Comparison of ENCODE assay signal across 8 mouse cellular contexts in genomic region chr9:115704249-115704648, GRCm38 (mm10).
A peak's percentile ranks its signal among the peaks of the same experiment; 100 is the strongest.
DNase-seq lines count a peak whose midpoint lies in the region; ATAC-seq and TF ChIP-seq lines count a peak whose summit lies in the region.

No protein-coding gene starts in this region.

- no peak for TF ChIP-seq EP300 in liver, embryonic 14.5 days (IDR thresholded peaks at IDR 0.05; ENCODE audit: low read depth)

- no peaks in the 10 kb centered on the region for H3K27me3 ChIP-seq in liver, embryonic 14.5 days (ENCODE audit: control insufficient read depth, insufficient read depth, low read length)

- peak; percentile 87 for TF ChIP-seq CTCF in cortical plate, adult 2 months (IDR thresholded peaks at IDR 0.05; ENCODE audit: extremely low read depth, insufficient read depth, low read length)
- TF ChIP-seq CTCF in liver, embryonic 14.5 days (IDR thresholded peaks at IDR 0.05; ENCODE audit: low read depth) = peak; percentile 77

- peak; percentile 57 for DNase-seq in urinary bladder, postnatal 14 days (ENCODE audit: low spot score)
- DNase-seq in urinary bladder, adult 2 months (ENCODE audit: low spot score) = no peak
- DNase-seq in gastrocnemius, postnatal 36 days = peak; percentile 22 to 41
- DNase-seq in kidney, postnatal 36 days = peak; percentile 45 to 76
- peak in 1 of 3 experiments; percentile 10 for DNase-seq in liver, embryonic 14.5 days (ENCODE audit: low read depth in 3 of 3, low spot score in 3 of 3)
- peak; percentile 31 for DNase-seq in right cerebral cortex, adult 18-20 months
- no peak for DNase-seq in c-Kit-positive CD71-positive TER-119-positive erythroid progenitor cells, embryonic 14.5 days (ENCODE audit: low spot score)

- 31% methylated on average over 9 of the region's 9 CpGs for WGBS in liver, embryonic 14.5 days (ENCODE audit: insufficient replicate concordance)

- H3K27ac ChIP-seq in cortical plate, adult 2 months (ENCODE audit: insufficient read depth, low read length) = no peak overlapping the region
- H3K27ac ChIP-seq in liver, embryonic 14.5 days = no peak overlapping the region

- no peaks in the 10 kb centered on the region; the same call in 1 of the 2 replicates for H3K4me1 ChIP-seq in cortical plate, adult 2 months (ENCODE audit: control insufficient read depth, insufficient read depth, low read length)
- H3K4me1 ChIP-seq in liver, embryonic 14.5 days (replicated peaks; ENCODE audit: control insufficient read depth in 2 of 2, insufficient read depth in 2 of 2, low read length in 1 of 2) = peaks cover 0 to 11% of the 10 kb centered on the region in 2 experiments; a peak in 2 of 4 replicates

- TF ChIP-seq POLR2A in cortical plate, adult 2 months (IDR thresholded peaks at IDR 0.05; ENCODE audit: extremely low read depth, insufficient read depth, low read length) = no peak

- no peaks in the 10 kb centered on the region for H3K36me3 ChIP-seq in liver, embryonic 14.5 days (replicated peaks; ENCODE audit: control insufficient read depth, insufficient read depth, low read depth)

- H3K4me3 ChIP-seq in cortical plate, adult 2 months (ENCODE audit: insufficient read depth, low read length) = no peak overlapping the region
- H3K4me3 ChIP-seq in liver, embryonic 14.5 days (ENCODE audit: insufficient read depth in 1 of 2, low read depth in 2 of 2, low read length in 2 of 2) = no peak overlapping the region

- no peak overlapping the region for H3K4me2 ChIP-seq in liver, embryonic 14.5 days (ENCODE audit: low read depth)

- intact Hi-C loops in gastrocnemius, postnatal 36 days (cut with DNase I) = loop anchor here (5.0 kb wide), 1 partner anchor 617 kb away; no protein-coding TSS in a partner anchor

- no peak overlapping the region for H3K9ac ChIP-seq in liver, embryonic 14.5 days (replicated peaks)

- ATAC-seq in liver, embryonic 14.5 days (ENCODE audit: insufficient read depth) = no peak

- no peaks in the 10 kb centered on the region for H3K9me3 ChIP-seq in liver, embryonic 14.5 days (ENCODE audit: control insufficient read depth, low read length)

Comparison
In these comparisons a context has a peak if more than half of its experiments do, and no peak if none do; other contexts are left out.
1. DNase-seq: peak in urinary bladder, postnatal 14 days (single experiment), gastrocnemius, postnatal 36 days (2 of 2), kidney, postnatal 36 days (2 of 2) and right cerebral cortex, adult 18-20 months (single experiment); none in urinary bladder, adult 2 months (single experiment) and c-Kit-positive CD71-positive TER-119-positive erythroid progenitor cells, embryonic 14.5 days (single experiment).